Mouse (Mus musculus) heart, postnatal 0 days (tissue): ENCODE measurements around the gene Adamtsl1. TPM values are rescaled to one million over a fixed set of nuclear protein-coding genes. Genes with fewer than 3 reads are reported as not detected.

Experiments used
- ATAC-seq: fragments of 200-750 bp; cut with Nextera tagmentation; 2 replicates; pipeline ENCODE4 v1.8.0; 2017; ENCODE audit warnings: low read depth, moderate number of reproducible peaks, moderate library complexity; ENCODE audit not compliant: insufficient read depth
- DNase-seq: peaks from one replicate; pipeline ENCODE4 v3.0.0-alpha.2; 2016; ENCODE audit warnings: low spot score
- H3K27ac ChIP-seq: fragments of 300-500 bp; sonication (generic); 2 replicates; pipeline ENCODE4 v1.5.1; 2014; ENCODE audit warnings: low read depth, mild to moderate bottlenecking
- H3K27me3 ChIP-seq: fragments of 300-500 bp; sonication (generic); 2 replicates; pipeline ENCODE4 v1.6.1; 2014; ENCODE audit warnings: low read length, mixed read lengths; ENCODE audit not compliant: control insufficient read depth, insufficient read depth
- H3K36me3 ChIP-seq: fragments of 300-500 bp; sonication (generic); replicated peaks from 2 replicates; pipeline ENCODE4 v1.6.1; 2014; ENCODE audit warnings: low read length, mixed read lengths; ENCODE audit not compliant: control insufficient read depth, insufficient read depth
- H3K4me1 ChIP-seq: fragments of 300-500 bp; sonication (generic); 2 replicates; pipeline ENCODE4 v1.6.1; 2014; ENCODE audit warnings: antibody characterized with exemption; ENCODE audit not compliant: control insufficient read depth, insufficient read depth
- H3K4me2 ChIP-seq: fragments of 300-500 bp; sonication (generic); 2 replicates; pipeline ENCODE4 v1.6.1; 2014; ENCODE audit warnings: low read depth, mild to moderate bottlenecking, low read length, moderate library complexity
- H3K4me3 ChIP-seq: fragments of 300-500 bp; sonication (generic); 2 replicates; pipeline ENCODE4 v1.5.1; 2014; ENCODE audit warnings: low read depth, low read length
- H3K9ac ChIP-seq: fragments of 300-500 bp; sonication (generic); replicated peaks from 2 replicates; pipeline ENCODE4 v1.6.1; 2014; ENCODE audit warnings: low read depth, low read length, mixed read lengths
- H3K9me3 ChIP-seq: fragments of 300-500 bp; sonication (generic); replicated peaks from 2 replicates; pipeline ENCODE4 v1.6.1; 2016; ENCODE audit warnings: low read length; ENCODE audit not compliant: control insufficient read depth
- CTCF ChIP-seq: IDR thresholded peaks from 2 replicates; pipeline ENCODE4 v1.5.1; 2016; ENCODE audit warnings: antibody characterized with exemption, control low read depth, low read depth
- EP300 ChIP-seq: IDR thresholded peaks from 2 replicates; pipeline ENCODE4 v1.6.1; 2016; ENCODE audit warnings: antibody characterized with exemption, low read depth
- WGBS: fragments of 180-500 bp; shearing (Covaris S2); extraction: QIAGEN DNeasy Blood & Tissue Kit; methylation state at CpG from one replicate; pipeline ENCODE4 v1.1.7; 2014; 5-methylcytosine and 5-hydroxymethylcytosine counted together
- polyA plus RNA-seq: library from polyadenylated mRNA; unstranded; fragments of >200 nt; fragmentation: Nextera tagmentation; extraction: Ambion mirVana; gene quantifications from 2 replicates; pipeline ENCODE4 v1.2.1, GENCODE M21; 2015
- total RNA-seq: library from RNA; depleted of rRNA; stranded (reverse); fragments of >200 nt; gene quantifications from 2 replicates; pipeline ENCODE4 v1.2.3, GENCODE M21; 2014; ENCODE audit warnings: low replicate concordance; rRNA removed

The Adamtsl1 gene
- total RNA-seq (6.0 and 9.3 TPM in 2 replicates), polyA plus RNA-seq (3.2 and 3.9 TPM in 2 replicates)

DNA sequence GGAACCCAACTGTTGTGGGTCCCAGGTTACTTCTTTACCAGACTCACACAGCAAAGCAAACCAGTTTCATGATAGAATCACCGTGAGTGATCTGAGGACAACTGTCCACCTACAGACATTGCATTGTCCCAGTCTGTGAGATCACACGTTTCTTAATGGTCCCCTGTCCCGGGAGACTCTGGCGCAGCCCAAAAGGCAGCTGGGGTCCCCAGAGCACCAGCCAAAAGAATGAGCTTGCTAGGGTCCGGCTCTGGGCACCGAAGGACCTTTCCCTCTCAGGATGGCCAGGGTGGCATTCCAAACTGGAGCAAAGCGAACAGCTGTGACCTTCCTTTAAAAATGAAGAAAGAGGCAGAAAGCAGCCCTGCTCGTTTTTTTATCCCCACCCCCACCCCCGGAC is at the start of gene Adamtsl1:
Gene Adamtsl1 (plus strand): TSS at position 381 of the 400 bp plus-strand sequence.
- TF ChIP-seq CTCF (no peak), EP300 (no peak)
- Histone ChIP-seq H3K27ac (no peak within 1 kb of the TSS), H3K9me3 (no peaks in the 10 kb centered on the region)

DNA sequence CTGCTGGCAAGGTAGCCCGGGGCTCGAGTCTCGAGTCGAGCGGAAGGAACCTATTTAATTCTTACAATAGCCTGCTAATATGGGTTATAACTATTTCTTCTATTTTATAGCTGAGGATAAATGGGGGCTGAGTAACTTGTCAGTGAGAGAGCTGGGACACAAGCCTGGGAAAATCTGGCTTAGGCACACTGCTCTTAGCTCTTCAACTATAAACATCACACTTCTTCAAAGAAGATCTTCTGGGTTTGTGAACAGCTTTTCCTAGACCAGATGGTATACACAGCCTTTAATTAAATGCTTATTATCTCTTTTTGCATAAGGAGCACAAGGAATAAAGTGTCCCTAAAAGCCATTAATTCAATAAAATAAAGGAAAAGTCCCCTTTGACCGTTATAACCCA is 30.4 kb upstream of the Adamtsl1 start:
- DNase-seq (no peak), ATAC-seq (no peak)
- Histone ChIP-seq H3K4me1 (no peaks in the 10 kb centered on the region), H3K9me3 (no peaks in the 10 kb centered on the region), H3K36me3 (no peaks in the 10 kb centered on the region), H3K4me2 (no peak overlapping the region), H3K9ac (no peak overlapping the region), H3K4me3 (no peak overlapping the region), H3K27me3 (no peaks in the 10 kb centered on the region), H3K27ac (no peak overlapping the region)
- WGBS: 94% methylated on average over 6 of the region's 6 CpGs
- TF ChIP-seq EP300 (no peak), CTCF (no peak)

More for the DNA sequence above, at the start of gene Adamtsl1:
- Histone ChIP-seq H3K36me3 (no peaks in the 10 kb centered on the region), H3K4me1 (peaks cover 14% of the 10 kb centered on the region), H3K4me3 (peak within 1 kb of the TSS; percentile 52), H3K4me2 (peak within 1 kb of the TSS; percentile 96), H3K27me3 (peaks cover 30% of the 10 kb centered on the region), H3K9ac (no peak within 1 kb of the TSS; the same call in 1 of the 2 replicates)
- ATAC-seq: no peak
- DNase-seq: no peak
- WGBS: 4% methylated on average over 9 of the region's 9 CpGs

DNA sequence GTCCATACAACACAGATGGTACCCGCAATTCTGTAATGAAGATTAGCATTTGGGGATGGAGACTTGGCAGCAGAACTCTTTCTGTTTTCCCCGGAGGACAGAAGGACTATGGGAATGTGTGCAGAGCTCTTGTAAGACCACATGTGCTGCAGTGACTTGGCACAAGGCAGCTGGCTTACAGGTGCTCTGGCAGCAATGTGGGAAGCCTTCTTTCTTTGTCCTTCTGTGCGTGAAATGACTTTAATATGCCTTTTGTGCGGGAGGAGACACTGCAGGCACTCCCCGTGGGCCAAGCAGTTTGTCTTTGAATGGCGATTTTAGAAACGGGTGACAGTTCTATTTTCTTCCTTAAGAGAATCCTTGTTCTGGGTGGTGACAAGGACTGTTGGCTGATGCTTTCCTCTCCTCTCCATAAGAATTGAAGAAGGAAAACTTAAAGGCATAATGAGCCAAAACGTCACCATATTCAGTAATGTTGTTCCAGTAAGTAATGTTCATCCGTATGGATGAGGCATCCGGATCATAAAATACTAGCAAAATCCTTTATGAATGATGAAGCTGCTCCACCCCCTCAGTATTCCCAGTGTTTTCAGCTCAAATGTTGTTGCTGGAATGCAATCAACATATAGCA is 27.5 kb upstream of the Adamtsl1 start:
- Histone ChIP-seq H3K27me3 (no peaks in the 10 kb centered on the region), H3K4me3 (no peak overlapping the region), H3K9me3 (no peaks in the 10 kb centered on the region), H3K9ac (no peak overlapping the region), H3K36me3 (no peaks in the 10 kb centered on the region), H3K27ac (no peak overlapping the region), H3K4me2 (no peak overlapping the region), H3K4me1 (no peaks in the 10 kb centered on the region)
- no peak for ATAC-seq
- 71% methylated on average over 10 of the region's 10 CpGs for WGBS
- no peak for DNase-seq
- TF ChIP-seq CTCF (no peak), EP300 (no peak)

DNA sequence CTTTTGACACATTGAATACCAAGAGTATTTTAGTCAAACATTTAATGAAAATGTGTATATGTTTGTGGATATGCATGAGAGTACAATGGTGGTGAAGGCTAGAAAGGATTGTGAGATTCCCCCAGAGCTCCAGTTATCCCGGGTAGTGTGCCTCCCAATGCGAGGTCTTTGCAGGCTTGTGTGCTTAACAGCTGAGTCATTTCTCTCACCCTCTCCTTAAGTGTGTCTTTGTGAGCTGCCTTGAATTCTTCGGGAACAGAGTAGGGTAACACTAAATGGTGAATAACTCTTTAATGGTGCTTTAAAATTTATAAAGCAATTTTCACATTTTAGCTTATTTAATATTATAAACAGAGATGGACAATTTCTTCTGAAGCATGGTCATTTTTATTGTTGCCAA is 8.3 kb upstream of the Adamtsl1 start:
- Histone ChIP-seq H3K9me3 (no peaks in the 10 kb centered on the region), H3K36me3 (no peaks in the 10 kb centered on the region), H3K9ac (no peak overlapping the region), H3K27ac (no peak overlapping the region), H3K4me1 (no peaks in the 10 kb centered on the region), H3K27me3 (no peaks in the 10 kb centered on the region), H3K4me3 (no peak overlapping the region), H3K4me2 (no peak overlapping the region)
- WGBS: 50% methylated on average over 3 of the region's 3 CpGs
- ATAC-seq (no peak), DNase-seq (no peak)
- TF ChIP-seq CTCF: no peak
- no peak for TF ChIP-seq EP300

DNA sequence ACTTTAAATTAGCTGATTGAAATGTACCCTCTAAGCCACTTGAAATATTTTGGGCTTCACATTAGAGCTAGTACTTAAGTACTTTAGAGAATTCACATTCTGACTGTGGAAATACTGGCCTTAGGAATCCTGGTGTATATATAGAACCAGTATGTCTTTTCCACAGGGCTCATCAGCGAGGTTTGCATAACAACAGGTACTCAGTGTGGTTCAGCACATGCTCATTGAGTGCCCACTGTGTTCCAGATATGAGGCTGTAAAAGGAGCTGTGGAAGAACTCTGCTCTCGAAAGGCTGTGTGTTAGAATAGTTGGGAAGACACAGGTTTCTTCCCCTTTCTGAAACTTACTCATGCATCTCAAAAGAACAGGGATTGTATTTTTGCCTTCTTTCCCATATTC is 7.0 kb upstream of the Adamtsl1 start:
- DNase-seq: no peak
- H3K27ac ChIP-seq: no peak overlapping the region
- no peak overlapping the region for H3K4me2 ChIP-seq
- H3K27me3 ChIP-seq: no peaks in the 10 kb centered on the region
- no peaks in the 10 kb centered on the region for H3K9me3 ChIP-seq
- no peaks in the 10 kb centered on the region for H3K4me1 ChIP-seq
- no peak overlapping the region for H3K9ac ChIP-seq
- 53% methylated on average over 2 of the region's 2 CpGs for WGBS
- no peaks in the 10 kb centered on the region for H3K36me3 ChIP-seq
- no peak overlapping the region for H3K4me3 ChIP-seq
- TF ChIP-seq CTCF: no peak
- TF ChIP-seq EP300: no peak
- ATAC-seq: no peak

DNA sequence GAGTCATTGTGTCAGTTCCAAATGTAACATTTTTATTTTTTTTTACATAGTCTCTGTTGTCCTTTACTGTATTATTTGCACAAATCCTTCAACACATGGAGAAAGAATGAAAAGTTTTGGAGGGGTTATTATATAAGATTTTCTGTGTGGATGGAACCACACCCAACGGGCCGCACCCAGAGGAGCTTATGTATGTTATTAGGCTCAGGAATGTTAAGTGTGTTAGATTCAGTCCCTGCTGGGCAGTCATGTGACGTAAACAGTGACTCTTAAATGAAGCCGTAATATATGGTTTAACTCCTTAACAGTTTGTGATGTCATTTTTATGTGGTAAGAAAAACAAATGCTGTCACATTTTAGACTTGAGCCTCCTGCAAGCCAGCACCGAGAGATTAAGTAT is 6.5 kb upstream of the Adamtsl1 start:
- Histone ChIP-seq H3K27me3 (no peaks in the 10 kb centered on the region), H3K9me3 (no peaks in the 10 kb centered on the region), H3K4me2 (no peak overlapping the region), H3K9ac (no peak overlapping the region), H3K4me1 (no peaks in the 10 kb centered on the region), H3K36me3 (no peaks in the 10 kb centered on the region), H3K4me3 (no peak overlapping the region), H3K27ac (no peak overlapping the region)
- ATAC-seq (no peak), DNase-seq (no peak)
- 32% methylated on average over 5 of the region's 5 CpGs for WGBS
- no peak for TF ChIP-seq CTCF
- no peak for TF ChIP-seq EP300
